Mouse (Mus musculus) erythroid progenitor cell, adult 5-6 weeks (primary cell): Measurements from ENCODE around the gene Trappc10. TPM values are rescaled to one million over a fixed set of nuclear protein-coding genes. Genes with fewer than 3 reads are reported as not detected.

ENCODE experiments used
- ATAC-seq: replicated peaks from 2 replicates; pipeline ENCODE4 v1.8.0; 2016; ENCODE audit warnings: moderate number of reproducible peaks, mild to moderate bottlenecking, moderate TSS enrichment, inconsistent platforms; ENCODE audit not compliant: poor library complexity, low FRiP score, severe bottlenecking
- total RNA-seq, 2 experiments: library from RNA; stranded (forward) in 1 of 2; stranded (reverse) in 1 of 2; fragments of 150-400 nt in 1 of 2; fragments of 186-747, 209-891 nt in 1 of 2; gene quantifications; 2 replicates each; pipeline versions ENCODE4 v1.2.3 to v1.2.4; 2015 to 2017; ENCODE audit warnings: low replicate concordance in 2 of 2

The Trappc10 gene
- total RNA-seq, 2 experiments from 2014 or later: 81.0 to 132 TPM

GRCm38 (mm10) chr10:78137191-78137590 lies 107.2 kb downstream of the Trappc10 start:
- no peak for ATAC-seq

Other genes with a start within 250 kb of the Trappc10 start
- gene Pfkl, start 234.6 kb downstream of the Trappc10 start, total RNA-seq (2015; ENCODE audit: low replicate concordance): 0.42 and 1.8 TPM in 2 replicates
- 9.2 and 9.8 TPM in 2 replicates for gene Pfkl, start 234.6 kb downstream of the Trappc10 start, total RNA-seq (2017; ENCODE audit: low replicate concordance)
- not detected in 2 replicates for gene Dnmt3l, start 202.7 kb downstream of the Trappc10 start, total RNA-seq (2015; ENCODE audit: low replicate concordance)
- gene Dnmt3l, start 202.7 kb downstream of the Trappc10 start, total RNA-seq (2017; ENCODE audit: low replicate concordance): 1.1 TPM in 1 of 2 replicates, not detected in the other
- not detected in 2 replicates for gene Aire, start 201.0 kb downstream of the Trappc10 start, total RNA-seq (2015; ENCODE audit: low replicate concordance)
- not detected in 2 replicates for gene Aire, start 201.0 kb downstream of the Trappc10 start, total RNA-seq (2017; ENCODE audit: low replicate concordance)
- 2.9 and 3.4 TPM in 2 replicates for gene Icosl, start 175.3 kb downstream of the Trappc10 start, total RNA-seq (2015; ENCODE audit: low replicate concordance)
- 0.13 and 0.53 TPM in 2 replicates for gene Icosl, start 175.3 kb downstream of the Trappc10 start, total RNA-seq (2017; ENCODE audit: low replicate concordance)
- 14.4 and 36.9 TPM in 2 replicates for gene D10Jhu81e, start 74.9 kb downstream of the Trappc10 start, total RNA-seq (2015; ENCODE audit: low replicate concordance)
- gene D10Jhu81e, start 74.9 kb downstream of the Trappc10 start, total RNA-seq (2017; ENCODE audit: low replicate concordance): 14.1 and 23.9 TPM in 2 replicates
- gene Pwp2, start 59.5 kb downstream of the Trappc10 start, total RNA-seq (2015; ENCODE audit: low replicate concordance): 2.5 and 2.9 TPM in 2 replicates
- gene Pwp2, start 59.5 kb downstream of the Trappc10 start, total RNA-seq (2017; ENCODE audit: low replicate concordance): 7.8 and 10.1 TPM in 2 replicates
- 16.6 and 24.7 TPM in 2 replicates for gene Agpat3, start 107.8 kb upstream of the Trappc10 start, total RNA-seq (2015; ENCODE audit: low replicate concordance)
- 10.5 and 14.0 TPM in 2 replicates for gene Agpat3, start 107.8 kb upstream of the Trappc10 start, total RNA-seq (2017; ENCODE audit: low replicate concordance)
- 23.1 and 56.2 TPM in 2 replicates for gene Rrp1, start 168.4 kb upstream of the Trappc10 start, total RNA-seq (2015; ENCODE audit: low replicate concordance)
- gene Rrp1, start 168.4 kb upstream of the Trappc10 start, total RNA-seq (2017; ENCODE audit: low replicate concordance): 61.2 and 63.2 TPM in 2 replicates
- gene Cstb, start 181.0 kb upstream of the Trappc10 start, total RNA-seq (2015; ENCODE audit: low replicate concordance): 14.3 TPM in 1 of 2 replicates, not detected in the other
- 6.7 TPM in 1 of 2 replicates, not detected in the other for gene Cstb, start 181.0 kb upstream of the Trappc10 start, total RNA-seq (2017; ENCODE audit: low replicate concordance)
- gene Pdxk, start 220.3 kb upstream of the Trappc10 start, total RNA-seq (2015; ENCODE audit: low replicate concordance): 1.1 and 3.4 TPM in 2 replicates
- 0.90 and 2.6 TPM in 2 replicates for gene Pdxk, start 220.3 kb upstream of the Trappc10 start, total RNA-seq (2017; ENCODE audit: low replicate concordance)